Mouse (Mus musculus): Measurements from ENCODE around the gene Rere.
"Not testable (repeated sequence)": the region's sequence is repeated elsewhere in the genome, so short reads cannot be mapped to it uniquely, and the experiment has no call there.

Gene Rere

DNA sequence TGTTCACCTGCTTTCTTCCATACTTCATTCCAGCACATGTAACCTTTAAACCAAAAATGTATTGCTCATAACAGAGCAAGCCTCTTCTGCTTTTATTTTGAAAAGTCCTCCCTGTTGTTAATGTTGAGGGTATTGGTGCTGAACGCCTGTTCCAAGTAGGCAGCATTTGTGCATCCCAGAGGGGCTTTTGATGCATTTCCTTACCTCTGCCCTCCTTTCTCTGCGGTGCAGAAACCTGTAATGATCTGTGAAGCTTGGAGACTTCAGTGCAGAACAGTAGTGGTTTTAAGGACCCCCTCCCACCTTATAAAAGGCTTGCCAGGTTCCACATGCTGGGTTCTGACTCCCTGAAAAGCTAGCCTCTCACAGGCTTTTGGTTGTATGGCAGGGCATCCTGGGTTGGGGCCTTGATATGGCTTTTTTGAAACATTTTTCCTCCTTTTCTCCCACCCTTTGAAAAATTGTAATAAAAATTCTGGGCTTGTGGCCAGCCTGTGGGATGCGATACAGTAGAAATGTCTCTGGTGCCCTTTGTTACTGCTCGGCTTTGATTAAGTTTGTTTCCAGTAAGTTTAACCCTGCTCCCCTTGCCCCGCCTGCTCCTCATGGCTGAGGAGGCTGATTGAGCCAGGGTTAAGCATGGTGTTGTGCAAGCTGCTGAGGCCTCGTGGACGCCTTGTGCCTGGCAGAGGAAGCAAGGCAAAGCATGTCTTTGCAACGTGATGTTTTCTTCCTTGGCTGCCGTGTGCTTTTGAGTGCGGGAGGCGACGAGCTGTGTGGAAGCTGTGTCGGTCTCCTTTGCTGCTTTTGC lies 301.7 kb downstream of the Rere start:
- DNase-seq (ENCODE audit: low read depth): peak; percentile 89

- DNase-seq (ENCODE audit: low read depth): no peak
These were observed 302.3 kb downstream of the Rere start for GRCm38 (mm10) chr4:150583777-150584135.

- DNase-seq (ENCODE audit: low read depth): no peak
These were observed 304.4 kb downstream of the Rere start for GRCm38 (mm10) chr4:150585800-150586199.

DNA sequence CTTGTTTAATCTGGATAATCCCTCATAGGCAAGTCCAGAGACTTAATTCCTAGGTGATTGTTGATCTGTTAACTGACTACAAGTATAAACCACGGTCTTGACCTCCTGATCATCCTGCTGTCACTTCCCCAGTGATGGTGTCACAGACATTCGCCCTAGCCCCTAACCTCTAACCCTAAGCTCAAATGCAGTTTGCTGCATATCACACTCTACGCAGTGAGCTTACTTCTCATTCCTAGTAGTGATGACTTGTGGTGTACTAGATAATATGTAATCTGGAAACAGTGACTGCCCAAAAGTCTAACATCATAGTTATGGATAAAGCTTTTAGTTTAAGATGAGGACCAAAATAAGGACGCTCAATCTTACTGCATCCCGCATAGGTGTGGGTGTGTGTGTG lies 304.8 kb downstream of the Rere start:
- DNase-seq (ENCODE audit: low read depth): no peak

DNA sequence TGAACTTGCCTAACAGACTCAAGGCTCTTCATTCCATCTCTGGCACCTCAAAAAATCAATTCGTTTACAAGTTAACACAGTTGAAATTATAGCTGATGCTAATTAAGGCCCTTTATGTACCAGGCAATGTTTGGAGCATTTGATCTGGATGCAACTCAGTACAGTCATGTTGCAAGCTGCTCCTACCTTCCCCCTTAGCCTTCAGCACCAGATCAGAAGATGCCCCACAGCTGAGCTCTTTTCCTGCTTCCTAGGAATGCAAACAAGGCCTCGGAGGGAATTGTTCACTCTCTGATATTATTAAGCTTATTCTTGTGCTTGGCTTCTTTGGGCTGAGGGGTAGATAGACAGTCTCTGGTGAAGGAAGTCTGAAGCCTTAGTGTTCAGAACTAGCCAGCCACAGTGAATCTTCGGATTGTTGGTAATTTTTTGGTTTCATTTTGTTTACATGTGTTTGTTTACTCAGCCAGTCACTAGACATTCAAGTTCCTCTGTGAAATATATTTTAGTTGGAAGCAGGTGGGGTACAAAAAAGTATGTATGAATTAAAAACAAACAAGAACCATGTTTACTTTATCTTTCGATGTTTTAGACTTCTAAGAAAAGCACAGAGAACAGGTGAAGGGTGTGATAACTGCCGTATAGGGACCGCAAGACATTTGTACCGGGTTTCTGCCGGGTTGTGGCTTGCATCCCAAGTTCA lies 306.3 kb downstream of the Rere start:
- DNase-seq (ENCODE audit: low read depth): no peak

DNA sequence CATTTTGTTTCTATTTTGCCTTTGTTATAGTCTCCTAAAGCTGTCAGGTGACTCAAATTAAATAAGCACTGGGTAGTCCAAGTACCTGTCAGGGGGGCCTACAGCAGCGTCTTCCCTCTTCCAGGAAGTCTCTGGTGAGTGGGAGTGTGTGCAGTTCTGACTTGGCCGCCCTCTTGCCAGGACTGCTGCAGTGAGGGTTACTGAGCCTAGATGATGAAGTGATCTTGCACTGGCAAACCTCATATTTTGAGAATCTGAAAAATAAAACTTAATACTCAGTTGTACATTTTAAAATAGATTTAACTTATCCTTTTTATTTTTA lies 306.8 kb downstream of the Rere start:
- DNase-seq (ENCODE audit: low read depth): no peak

- no peak for DNase-seq (ENCODE audit: low read depth)
These were observed 309.3 kb downstream of the Rere start for GRCm38 (mm10) chr4:150590621-150591282.

DNA sequence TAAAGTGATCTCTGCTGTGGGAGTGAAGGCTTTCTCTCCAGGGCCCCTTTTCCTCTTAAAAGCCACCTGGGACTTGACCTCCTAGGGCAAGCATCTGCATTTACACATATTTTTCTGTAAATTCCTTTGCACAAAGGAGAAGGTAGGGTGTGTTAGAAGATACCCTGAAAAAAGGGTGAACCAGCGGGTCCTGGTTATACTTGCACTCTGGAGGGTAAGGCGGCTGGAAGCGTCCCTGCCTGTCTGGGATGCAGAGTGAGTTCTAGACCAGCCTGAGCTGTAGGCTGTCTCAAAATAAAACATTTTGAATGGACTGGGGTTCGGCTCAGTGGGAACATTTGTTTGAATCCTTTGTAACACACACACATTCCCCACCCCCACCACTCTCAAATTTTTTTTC lies 310.2 kb downstream of the Rere start:
- no peak for DNase-seq (ENCODE audit: low read depth)

- DNase-seq (ENCODE audit: low read depth): no peak
These were observed 310.6 kb downstream of the Rere start for GRCm38 (mm10) chr4:150592087-150592486.

DNA sequence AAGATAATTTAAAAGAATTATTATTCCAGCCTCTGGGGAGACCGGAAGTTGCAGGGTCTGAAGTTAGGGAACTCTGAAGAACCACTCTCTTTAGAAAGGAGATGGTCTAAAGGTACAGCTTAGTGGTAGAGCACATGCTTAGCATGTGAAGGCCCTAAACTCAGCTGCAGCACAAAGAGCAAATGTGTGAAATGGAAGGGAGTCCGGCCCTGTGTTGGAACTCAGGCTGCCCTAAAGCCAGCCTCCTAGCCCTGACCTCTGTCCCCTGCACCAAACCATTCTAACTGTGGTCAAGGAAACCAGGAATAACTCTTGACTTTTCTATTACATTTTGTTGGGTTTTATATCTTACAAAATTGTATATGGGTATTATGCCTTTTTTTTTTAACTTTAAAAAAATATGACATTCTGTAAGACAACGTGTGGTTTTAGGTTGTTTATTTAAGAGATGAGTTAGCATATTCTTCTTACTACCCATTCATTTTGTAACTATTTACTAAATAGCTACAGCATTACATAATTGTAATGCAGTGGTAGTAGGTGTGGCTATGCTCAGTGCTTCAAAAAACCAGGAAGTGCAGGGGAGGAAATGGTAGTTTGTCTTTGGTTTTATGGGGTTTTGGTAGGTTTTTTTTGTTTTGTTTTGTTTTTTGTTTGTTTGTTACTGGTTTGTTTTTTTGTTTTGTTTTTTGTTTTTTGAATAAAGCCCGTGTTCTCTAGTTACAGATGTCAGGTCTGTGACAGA lies 312.2 kb downstream of the Rere start:
- no peak for DNase-seq (ENCODE audit: low read depth)

- DNase-seq (ENCODE audit: low read depth): no peak
These were observed 312.9 kb downstream of the Rere start for GRCm38 (mm10) chr4:150594298-150594829.

DNA sequence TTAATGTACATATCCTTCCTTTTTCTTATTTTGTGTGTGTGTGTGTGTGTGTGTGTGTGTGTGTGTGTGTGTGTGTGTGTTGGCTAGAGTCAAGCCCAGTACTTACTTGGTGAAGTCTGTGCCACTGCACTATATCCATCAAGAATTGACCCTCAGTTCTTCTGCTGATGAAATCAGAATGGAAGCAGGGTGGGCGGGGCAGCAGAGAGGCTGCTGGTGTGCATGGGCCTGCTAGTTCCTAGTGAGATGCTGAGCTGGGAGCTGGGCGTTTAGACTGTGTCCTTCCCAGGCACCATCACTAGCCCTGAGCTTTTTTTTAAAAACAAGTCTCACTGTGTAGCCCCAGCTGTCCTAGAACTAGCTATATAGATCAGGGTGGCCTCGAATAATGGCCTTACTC lies 313.6 kb downstream of the Rere start:
- no peak for DNase-seq (ENCODE audit: low read depth)

GRCm38 (mm10) chr4:150595991-150596390 lies 314.5 kb downstream of the Rere start:
- DNase-seq (ENCODE audit: low read depth): no peak

- no peak for DNase-seq (ENCODE audit: low read depth)
These were observed 317.2 kb downstream of the Rere start for GRCm38 (mm10) chr4:150598686-150599085.

DNA sequence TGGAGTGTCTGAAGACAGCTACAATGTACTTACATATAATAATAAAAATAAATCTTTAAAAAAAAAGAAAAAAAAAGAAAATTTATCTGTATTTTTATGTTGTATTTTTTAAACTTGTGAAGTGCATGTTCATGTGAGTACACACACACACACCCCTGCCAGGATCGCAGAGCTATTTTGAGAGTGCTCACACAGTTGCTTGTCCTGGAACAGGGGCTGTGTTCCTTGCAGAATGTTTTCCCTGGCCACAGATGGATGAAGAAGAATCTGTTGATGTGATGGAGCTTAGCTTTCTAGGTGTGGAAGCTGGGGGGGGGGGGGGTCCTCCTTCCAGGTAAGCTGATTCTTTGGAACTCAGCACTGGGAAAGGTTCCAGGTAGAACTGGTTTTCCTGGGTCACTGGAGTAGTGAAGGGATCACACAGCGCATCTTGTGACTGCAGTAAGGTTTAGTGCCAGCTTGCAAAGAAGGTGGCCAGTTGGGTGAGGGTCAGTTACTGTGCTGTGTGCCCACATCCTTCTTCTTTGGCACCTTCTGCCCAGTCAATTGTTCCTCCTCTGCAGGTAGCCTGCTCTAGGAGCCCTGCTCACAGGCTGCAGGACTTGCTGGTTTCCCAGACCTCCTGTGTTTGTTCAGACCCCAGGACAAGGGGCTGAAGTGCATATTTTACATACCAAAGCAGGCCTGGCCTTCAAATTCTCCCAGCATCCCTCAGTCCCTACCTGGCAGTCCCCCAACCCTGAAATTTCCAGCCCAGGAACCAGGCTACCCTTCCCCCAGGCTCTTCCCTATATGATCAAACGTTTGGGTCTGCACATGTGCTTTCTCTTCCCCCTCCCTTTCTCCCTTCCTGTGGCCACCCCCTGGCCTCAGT lies 317.9 kb downstream of the Rere start:
- DNase-seq (ENCODE audit: low read depth): no peak

- not testable (repeated sequence) for DNase-seq (ENCODE audit: low read depth)
These were observed 319.1 kb downstream of the Rere start for GRCm38 (mm10) chr4:150600503-150600902.

- no peak for DNase-seq (ENCODE audit: low read depth)
These were observed 320.0 kb downstream of the Rere start for GRCm38 (mm10) chr4:150601489-150601888.

- no peak for DNase-seq (ENCODE audit: low read depth)
These were observed 322.1 kb downstream of the Rere start for GRCm38 (mm10) chr4:150603366-150604061.

GRCm38 (mm10) chr4:150605804-150606203 lies 324.4 kb downstream of the Rere start:
- no peak for DNase-seq (ENCODE audit: low read depth)

DNA sequence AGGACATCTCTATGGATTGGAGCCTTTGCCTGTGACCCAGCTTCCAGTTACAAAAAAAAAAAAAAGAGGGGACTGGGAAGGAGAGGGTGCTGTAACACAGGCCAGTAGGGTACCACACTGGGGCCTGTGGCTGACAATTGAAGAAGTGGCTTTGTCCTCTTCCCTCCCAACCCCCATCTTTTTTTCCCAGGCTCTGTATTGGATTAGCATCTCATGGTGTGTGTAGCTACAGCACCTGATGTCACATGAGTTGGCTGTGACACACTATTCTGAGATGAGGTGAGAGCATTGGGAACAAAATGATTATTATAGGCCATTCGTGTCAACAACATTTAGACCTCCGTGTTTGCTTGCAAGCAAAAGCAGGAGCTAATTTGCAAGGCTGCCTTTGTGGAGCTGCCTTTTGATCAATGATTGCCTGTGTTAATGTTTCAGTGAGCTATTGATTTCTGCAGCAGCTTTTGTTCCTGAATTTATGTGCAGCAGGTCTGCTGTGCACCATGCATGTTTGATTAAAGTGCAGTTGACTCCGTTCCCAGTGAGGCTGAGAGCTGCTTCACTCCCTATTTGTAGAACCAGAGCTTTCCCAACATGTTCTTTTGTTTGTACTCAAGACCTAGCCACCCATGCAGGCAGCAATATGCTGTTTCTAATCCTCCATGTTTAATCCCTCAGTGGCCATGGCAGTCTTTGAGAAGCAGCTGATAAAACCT lies 325.2 kb downstream of the Rere start:
- DNase-seq (ENCODE audit: low read depth): no peak
